Mouse (Mus musculus): ENCODE measurements around the gene Tmem144.

The Tmem144 gene

GRCm38 (mm10) chr3:79852654-79853166, at the start of gene Tmem144:
Gene Tmem144, minus strand, starts transcription at chr3:79852773.
- DNase-seq (ENCODE audit: low spot score): no peak

DNA sequence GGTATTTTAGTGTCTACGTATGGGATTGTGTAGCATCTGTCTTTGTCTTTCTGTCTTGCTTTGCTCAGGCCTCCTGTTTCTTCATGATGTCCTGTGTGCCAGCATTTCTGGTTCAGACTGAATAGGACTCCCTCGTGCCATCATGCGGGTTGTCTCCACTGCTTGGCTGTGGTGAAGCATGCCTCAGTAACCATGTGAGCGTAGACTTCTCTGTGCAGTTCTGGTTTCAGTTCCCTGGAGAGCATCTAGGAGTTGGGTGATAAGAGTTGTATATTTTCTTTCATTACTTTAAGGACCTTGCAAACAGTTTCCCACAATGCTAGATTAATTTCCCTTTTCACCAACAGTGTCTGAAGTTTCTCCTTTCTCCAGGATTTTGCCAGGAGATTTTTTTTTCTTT, 49.2 kb upstream of the Tmem144 start:
- DNase-seq (ENCODE audit: low spot score): no peak

GRCm38 (mm10) chr3:79901321-79901720, 48.7 kb upstream of the Tmem144 start:
- no peak for DNase-seq (ENCODE audit: low spot score)

- DNase-seq (ENCODE audit: low spot score): no peak
These were observed 47.9 kb upstream of the Tmem144 start for GRCm38 (mm10) chr3:79900502-79900901.

- DNase-seq (ENCODE audit: low spot score): no peak
These were observed 47.3 kb upstream of the Tmem144 start for GRCm38 (mm10) chr3:79899906-79900305.

GRCm38 (mm10) chr3:79898514-79898913, 45.9 kb upstream of the Tmem144 start:
- no peak for DNase-seq (ENCODE audit: low spot score)

- no peak for DNase-seq (ENCODE audit: low spot score)
These were observed 45.2 kb upstream of the Tmem144 start for GRCm38 (mm10) chr3:79897534-79898370.

- no peak for DNase-seq (ENCODE audit: low spot score)
These were observed 35.4 kb upstream of the Tmem144 start for GRCm38 (mm10) chr3:79887966-79888365.

GRCm38 (mm10) chr3:79887161-79887855, 34.7 kb upstream of the Tmem144 start:
- no peak for DNase-seq (ENCODE audit: low spot score)

DNA sequence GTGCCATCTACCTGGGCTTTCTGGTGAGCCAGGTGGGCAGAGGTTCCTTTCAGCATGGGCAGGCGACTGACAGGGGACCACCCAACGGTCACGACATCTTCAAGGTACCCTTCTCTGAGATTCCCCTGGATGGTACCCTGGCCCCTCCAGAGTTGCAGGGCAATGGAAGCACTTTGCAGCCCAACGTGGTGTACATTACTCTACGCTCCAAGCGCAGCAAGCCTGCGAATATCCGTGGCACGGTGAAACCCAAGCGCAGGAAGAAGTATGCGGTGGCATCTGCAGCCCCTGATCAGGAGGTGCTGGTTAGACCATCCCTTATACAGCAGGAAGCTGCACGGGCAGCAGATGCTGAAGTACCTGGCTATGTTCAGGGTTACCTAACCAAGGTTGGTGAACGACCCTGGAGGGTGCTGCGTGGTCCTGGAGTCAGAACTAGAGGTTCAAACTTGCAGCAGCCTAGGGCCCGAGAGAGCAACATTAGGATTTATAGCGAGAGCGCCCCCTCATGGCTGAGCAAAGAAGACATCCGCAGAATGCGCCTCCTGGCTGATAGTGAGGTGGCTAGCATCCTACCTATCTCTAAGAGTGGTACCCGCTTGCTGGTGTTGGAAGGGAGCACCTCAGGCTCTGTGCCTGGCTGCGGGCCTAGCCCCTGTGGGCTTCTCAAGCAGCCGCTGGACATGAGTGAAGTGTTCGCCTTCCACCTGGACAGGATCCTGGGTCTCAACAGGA, 34.0 kb upstream of the Tmem144 start:
- DNase-seq (ENCODE audit: low spot score): no peak

DNA sequence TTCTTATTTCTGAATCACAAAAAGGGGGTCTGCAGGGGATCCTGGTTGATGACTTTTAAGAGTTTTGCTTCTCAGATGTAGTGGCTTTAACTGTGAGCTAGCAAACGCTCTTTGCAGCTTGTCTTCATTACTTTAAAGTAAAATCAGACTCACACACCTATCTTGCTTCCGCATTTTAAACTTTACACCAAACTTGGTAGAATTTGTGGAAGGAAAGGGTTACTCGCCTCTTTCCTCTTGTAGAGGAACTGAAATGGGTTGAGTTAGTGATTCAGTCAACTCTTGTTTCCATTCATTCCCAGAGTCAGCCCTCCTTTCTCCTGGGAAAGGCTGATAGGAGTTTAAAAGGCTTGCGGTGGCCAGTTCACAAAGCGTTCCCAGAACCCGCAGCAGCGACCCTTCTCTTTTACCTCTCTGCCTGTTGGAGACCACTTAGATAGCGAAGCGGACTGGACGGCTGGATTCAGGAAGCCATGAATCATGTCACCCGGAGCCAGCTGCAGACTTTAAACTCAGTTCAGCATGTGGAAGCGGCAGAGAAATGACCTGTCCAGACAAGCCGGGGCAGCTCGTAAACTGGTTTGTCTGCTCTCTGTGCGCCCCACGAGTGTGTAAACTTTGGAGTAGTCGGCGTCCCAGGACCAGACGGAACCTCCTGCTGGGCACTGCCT, 33.2 kb upstream of the Tmem144 start:
- no peak for DNase-seq (ENCODE audit: low spot score)

GRCm38 (mm10) chr3:79884761-79885189, 32.2 kb upstream of the Tmem144 start:
- no peak for DNase-seq (ENCODE audit: low spot score)

DNA sequence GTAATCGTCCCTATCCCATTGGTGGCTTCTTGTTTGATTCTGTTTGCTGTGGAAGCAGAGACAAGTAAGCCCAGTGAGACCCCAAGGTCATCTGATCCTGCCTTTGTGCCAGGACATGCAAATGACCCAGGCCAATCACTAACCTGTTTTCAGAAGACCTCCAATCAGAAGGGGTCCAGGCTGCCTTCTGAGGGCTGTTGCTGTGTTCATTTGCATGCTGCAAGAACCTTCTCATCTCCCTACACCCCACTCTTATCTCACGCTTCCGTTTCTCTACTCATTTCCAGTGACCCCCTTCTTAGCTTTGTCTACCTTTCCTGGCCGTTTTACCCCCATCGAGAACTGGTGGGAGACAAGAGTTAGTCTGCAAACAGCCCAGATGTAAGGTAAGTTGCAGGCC, 31.7 kb upstream of the Tmem144 start, which contains the start of gene Fam198b:
Fam198b (plus strand) TSS at position 229 of the 400 bp plus-strand sequence.
- DNase-seq (ENCODE audit: low spot score): no peak

GRCm38 (mm10) chr3:79883092-79883491, 30.5 kb upstream of the Tmem144 start:
- peak; percentile 15 for DNase-seq (ENCODE audit: low spot score)

DNA sequence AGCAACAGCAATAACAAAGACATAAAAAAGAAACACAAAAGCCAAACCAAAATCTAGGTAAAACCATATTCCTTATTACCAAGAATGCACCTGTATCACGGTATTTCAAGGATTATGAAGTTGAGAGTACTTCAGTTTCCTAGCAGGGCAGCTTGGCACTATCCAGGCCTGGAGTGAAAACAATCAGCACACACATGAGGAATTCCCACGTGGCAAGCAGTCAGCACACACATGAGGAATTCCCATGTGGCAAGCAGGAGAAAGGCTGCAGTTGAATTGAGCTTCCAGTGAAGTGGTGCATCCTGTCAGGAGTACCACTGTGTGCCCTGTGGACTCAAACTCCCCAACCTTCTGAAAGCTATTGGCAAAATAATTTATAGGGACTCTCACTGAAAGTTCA, 29.1 kb upstream of the Tmem144 start:
- no peak for DNase-seq (ENCODE audit: low spot score)

- no peak for DNase-seq (ENCODE audit: low spot score)
These were observed 26.7 kb upstream of the Tmem144 start for GRCm38 (mm10) chr3:79879246-79879645.

- no peak for DNase-seq (ENCODE audit: low spot score)
These were observed 25.8 kb upstream of the Tmem144 start for GRCm38 (mm10) chr3:79878350-79878749.

DNA sequence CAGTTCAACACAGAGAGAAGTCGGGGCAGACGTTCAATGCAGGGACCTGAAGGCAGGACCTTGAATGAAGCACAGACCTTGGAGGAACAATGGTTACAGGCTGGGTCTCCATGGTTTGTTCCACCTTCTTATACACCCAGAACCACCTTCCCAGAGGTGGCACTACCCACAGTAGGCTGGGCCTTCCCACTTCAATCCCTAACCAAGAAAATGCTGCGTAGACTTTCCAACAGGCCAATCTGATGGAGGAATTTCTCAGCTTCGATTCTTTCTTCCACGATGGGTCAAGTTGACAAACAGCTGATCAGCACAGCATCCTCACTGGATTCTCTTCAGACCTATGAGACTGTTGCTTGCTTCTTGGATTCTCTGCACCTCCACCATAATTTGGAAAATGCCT, 22.9 kb upstream of the Tmem144 start:
- DNase-seq (ENCODE audit: low spot score): no peak

DNA sequence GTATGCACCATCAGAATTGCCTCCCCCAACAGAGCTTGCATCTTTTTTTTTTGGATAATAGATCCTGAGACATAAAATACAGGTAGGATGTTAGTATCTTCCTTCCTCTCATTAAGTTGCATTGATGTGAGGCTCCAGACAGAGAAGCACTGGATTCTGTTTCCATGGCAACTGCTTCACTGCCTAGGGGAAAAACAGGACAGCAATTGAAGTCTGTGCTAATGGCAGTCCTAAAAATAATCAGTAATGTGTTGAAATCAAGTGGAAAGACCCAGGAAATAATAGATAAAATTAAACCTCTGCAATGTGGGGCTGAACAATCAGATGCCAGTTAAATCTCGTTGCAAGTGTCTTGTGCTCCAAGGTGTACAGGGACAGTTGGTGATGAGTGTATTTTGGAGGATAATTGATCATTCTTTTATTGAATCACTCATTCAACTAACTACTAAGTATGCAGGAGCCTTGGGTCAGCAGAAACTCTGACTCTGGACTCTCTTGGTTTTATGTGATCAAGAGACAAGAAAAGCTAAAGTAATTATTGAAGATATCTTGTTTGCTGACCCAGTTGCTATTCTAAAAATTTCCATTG, 14.6 kb upstream of the Tmem144 start:
- no peak for DNase-seq (ENCODE audit: low spot score)

GRCm38 (mm10) chr3:79866526-79866925, 14.0 kb upstream of the Tmem144 start:
- no peak for DNase-seq (ENCODE audit: low spot score)

DNA sequence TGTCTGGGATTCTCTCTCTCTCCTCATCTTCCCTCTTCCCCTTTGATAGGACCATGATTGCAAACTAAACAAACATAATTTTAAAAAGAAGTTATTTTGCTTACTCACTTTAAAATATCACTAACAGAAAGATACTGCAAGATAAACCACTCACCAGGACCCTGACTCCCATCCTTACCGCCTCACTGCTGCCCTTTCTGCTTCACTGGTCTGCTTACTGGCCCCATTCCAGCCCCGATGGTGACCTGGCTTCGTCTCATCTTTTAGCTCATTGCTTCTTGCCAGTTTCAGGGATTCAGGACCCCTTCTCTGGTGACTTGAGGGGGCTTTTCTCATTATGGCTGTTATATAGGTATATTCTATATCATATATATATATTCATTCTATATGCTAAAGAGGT, 13.5 kb upstream of the Tmem144 start:
- DNase-seq (ENCODE audit: low spot score): no peak

Measured in MN1 (cell line).